Mouse (Mus musculus): ENCODE data around the gene Rasa1.

Rasa1 gene

GRCm38 (mm10) chr13:85288843-85289713, at the start of gene Rasa1:
Gene Rasa1, minus strand, starts transcription at chr13:85289130.
- peak; percentile 95 to 96 for DNase-seq

GRCm38 (mm10) chr13:85311547-85311946, 22.6 kb upstream of the Rasa1 start:
- DNase-seq: peak; percentile 70 to 73

GRCm38 (mm10) chr13:85310968-85311367, 22.0 kb upstream of the Rasa1 start:
- peak; percentile 50 to 78 for DNase-seq

- no peak for DNase-seq
Measured at GRCm38 (mm10) chr13:85310483-85310882, 21.6 kb upstream of the Rasa1 start.

- no peak for DNase-seq
Measured at GRCm38 (mm10) chr13:85306039-85306438, 17.1 kb upstream of the Rasa1 start.

GRCm38 (mm10) chr13:85290651-85291050, 1.7 kb upstream of the Rasa1 start:
- DNase-seq: no peak

GRCm38 (mm10) chr13:85288574-85288842, 422 bp downstream of the Rasa1 start:
- no peak for DNase-seq

GRCm38 (mm10) chr13:85287876-85288573, 905 bp downstream of the Rasa1 start:
- DNase-seq: no peak

- no peak for DNase-seq
Measured at GRCm38 (mm10) chr13:85282626-85283025, 6.3 kb downstream of the Rasa1 start.

- no peak for DNase-seq
Measured at GRCm38 (mm10) chr13:85278951-85279350, 10.0 kb downstream of the Rasa1 start.

GRCm38 (mm10) chr13:85274572-85274971, 14.4 kb downstream of the Rasa1 start:
- no peak for DNase-seq

GRCm38 (mm10) chr13:85273788-85274187, 15.1 kb downstream of the Rasa1 start:
- peak in 1 of 2 experiments; percentile 23 for DNase-seq

- peak; percentile 2 to 10 for DNase-seq
Measured at GRCm38 (mm10) chr13:85238760-85239159, 50.2 kb downstream of the Rasa1 start.

GRCm38 (mm10) chr13:85218656-85219055, 70.3 kb downstream of the Rasa1 start:
- DNase-seq: no peak

GRCm38 (mm10) chr13:85210353-85210752, 78.6 kb downstream of the Rasa1 start:
- DNase-seq: peak in 1 of 2 experiments; percentile 13

GRCm38 (mm10) chr13:85208656-85209055, 80.3 kb downstream of the Rasa1 start:
- DNase-seq: no peak

GRCm38 (mm10) chr13:85207493-85207892, 81.4 kb downstream of the Rasa1 start:
- DNase-seq: no peak

GRCm38 (mm10) chr13:85191253-85191652, 97.7 kb downstream of the Rasa1 start:
- DNase-seq: no peak

GRCm38 (mm10) chr13:85189644-85190121, 99.2 kb downstream of the Rasa1 start:
- no peak for DNase-seq

- DNase-seq: peak; percentile 96 to 97
Measured at GRCm38 (mm10) chr13:85188903-85189643, 99.9 kb downstream of the Rasa1 start, which contains the start of gene Ccnh. Gene Ccnh, plus strand, starts transcription at chr13:85189408.
